Mouse (Mus musculus): ENCODE measurements around the gene Aox1.

DNA sequence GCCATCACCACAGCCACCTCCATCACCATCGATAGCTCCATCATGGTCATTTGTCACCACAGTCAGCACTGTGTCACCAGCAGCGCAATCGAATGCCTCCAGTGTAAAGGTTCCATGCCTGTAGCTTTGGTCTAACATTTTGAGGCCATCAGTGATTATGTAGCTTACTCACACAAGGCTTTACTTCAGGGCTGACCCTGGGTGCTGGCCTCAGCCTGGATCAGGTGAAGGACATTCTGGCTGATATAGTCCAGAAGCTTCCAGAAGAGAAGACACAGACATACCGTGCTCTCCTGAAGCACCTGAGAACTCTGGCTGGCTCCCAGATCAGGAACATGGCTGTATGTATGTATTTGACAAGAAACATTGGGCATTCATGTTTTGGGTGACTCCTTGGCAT, 29.1 kb downstream of the Aox1 start:
- TF ChIP-seq CTCF (IDR thresholded peaks at IDR 0.05; ENCODE audit: control insufficient read depth, insufficient read depth, insufficient replicate concordance, low read depth, low read length) (no peak), POLR2A (IDR thresholded peaks at IDR 0.05; ENCODE audit: control insufficient read depth, low read depth, low read length) (no peak)
